Mouse (Mus musculus) right cerebral cortex, postnatal 14 days (tissue): ENCODE results near the gene Tial1.

Experiments used
- DNase-seq: peaks from one replicate; pipeline ENCODE4 v3.0.0; 2022

The Tial1 gene

DNA sequence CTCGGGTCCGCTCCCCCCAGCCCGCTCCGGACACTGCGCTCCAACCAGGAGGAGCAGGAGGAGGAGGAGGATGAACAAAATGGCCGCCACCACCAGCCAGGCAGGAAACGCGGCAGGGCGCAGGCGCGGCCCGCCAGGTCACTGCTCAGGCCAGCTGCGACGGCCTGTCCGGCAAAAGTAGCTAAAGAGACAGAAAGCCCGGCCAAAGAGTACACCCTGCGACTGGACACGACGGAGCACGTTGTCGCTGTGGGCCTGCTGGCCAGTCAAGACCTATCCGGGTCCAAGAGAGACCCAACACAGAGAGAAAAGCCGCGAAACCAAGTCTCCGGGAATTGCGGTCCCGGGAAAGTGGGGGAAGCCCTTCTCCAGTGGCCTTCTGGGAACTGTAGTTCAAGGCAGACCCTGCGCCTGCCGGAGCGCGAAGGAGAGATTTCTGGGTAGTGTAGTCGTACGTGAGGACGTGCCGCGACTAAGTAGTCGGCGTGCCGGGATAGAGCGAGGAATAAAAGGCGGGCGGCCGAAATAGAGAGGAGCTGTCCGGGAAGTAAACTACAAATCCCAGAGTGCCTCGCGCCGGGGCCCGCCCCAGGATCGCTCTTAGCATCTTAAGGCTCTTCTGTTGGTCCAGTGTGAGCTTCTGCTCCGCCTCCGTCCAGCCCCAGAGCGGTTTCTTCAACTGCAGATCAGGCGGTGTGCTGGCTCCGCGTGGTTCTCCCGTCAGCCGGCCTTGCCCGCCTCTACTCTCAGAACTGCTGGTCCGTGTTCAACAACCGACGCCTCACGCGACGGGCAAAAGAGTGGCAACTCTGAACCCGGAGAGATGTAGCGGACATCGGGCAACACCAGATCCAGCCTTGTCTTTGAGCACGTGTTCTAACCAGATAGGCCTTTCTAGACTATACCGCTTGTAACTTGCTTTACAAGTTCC, at the start of gene Tial1:
Gene Tial1, minus strand, starts transcription at position 433 of the 931 bp plus-strand sequence.
- DNase-seq = peak; percentile 98

DNA sequence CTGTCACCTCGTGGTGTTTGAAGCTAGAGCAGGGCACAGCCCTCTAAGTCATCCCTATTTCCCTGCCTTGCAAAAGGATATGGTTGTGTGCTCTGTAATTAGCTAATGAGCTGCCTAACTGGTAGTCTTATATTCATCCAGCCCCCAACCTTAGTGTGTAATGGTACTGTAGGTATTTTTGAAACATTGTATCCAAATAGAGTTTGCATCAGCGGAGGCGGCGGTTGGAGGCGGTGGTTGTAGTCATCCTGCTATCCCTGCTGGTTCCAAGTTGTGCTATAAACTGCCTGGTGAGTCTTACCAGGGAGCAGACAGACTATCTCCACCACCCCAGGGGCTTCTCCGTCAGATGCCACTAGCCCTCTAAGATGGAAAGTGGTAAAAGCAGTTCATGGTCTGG, 42.6 kb upstream of the Tial1 start:
- DNase-seq = peak; percentile 19

DNA sequence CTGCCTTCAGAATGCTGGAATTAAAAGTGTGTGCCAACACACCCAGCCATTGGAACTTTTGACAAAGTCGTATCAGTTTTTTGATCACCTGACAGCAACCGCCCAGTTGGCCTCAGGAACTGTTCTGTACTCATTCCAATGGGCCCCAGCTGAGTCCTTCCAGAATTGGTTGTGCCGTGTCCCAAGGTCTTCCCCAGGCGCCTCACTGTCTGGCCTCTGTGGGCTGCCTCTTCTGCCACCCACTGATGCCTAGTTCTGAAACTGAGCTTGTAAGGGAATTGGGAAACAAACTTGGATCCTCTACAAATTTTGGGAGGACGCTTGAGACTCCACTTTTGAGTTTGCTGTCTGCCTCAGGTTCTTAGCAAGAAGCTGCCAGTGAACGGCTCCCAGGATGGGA, 38.3 kb upstream of the Tial1 start:
- DNase-seq = no peak

DNA sequence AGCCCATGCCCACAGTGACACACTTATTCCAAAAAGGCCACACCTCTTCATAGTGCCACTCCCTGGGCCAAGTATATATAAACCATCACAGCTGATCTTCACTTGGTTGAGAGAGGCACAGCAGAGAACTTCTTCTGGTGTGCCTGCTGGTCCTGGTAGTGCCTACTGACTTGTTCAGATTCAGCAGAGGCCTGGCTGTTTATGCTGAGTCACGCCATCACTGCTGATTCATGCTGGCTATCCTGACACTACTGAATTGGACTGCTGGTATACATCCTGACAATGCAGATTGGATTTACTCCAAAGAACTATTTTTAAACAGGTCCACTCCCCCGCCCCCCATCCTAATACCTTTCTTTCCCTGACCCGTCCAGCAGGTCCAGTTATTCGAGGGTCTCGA, 33.0 kb upstream of the Tial1 start:
- DNase-seq = no peak

DNA sequence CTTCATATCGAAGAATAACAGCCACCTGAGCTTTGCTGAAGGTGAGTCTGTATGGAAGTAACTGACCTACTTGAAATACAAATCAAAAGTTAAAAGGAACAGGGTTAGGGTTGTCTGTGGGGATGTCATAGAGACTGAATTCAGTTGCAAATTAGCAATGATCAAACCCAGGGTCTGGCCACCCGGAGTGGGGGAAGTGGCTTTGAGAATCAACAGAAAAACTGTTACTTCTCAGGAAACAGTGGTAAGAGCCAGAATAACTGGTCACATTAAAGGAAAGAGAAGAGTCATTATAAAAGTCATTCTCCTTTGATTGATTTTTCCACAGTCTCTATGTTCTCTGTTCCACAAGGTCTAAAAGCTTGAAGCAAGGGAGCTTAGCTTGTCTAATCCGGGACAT, 27.5 kb upstream of the Tial1 start:
- DNase-seq = no peak

DNA sequence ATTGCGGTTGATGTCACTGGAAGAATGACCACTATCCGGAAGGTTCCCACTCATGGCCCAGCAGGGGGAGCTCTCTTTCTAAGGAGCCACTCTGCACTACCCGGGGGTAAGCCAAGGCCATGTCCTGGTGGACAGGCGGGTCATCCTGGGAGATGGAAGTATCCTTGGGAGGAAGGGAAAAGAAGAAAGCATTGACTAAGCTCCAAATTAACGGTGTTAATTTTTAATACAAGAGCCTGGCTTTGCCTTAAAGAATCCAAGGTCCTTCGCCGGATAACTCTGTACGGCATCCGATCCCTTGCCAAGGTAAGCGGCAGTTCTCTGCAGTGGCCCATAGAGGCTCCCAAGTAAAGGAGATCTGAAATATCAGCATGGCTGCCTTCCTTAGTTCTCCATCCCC, 12.8 kb upstream of the Tial1 start:
- peak; percentile 59 for DNase-seq

DNA sequence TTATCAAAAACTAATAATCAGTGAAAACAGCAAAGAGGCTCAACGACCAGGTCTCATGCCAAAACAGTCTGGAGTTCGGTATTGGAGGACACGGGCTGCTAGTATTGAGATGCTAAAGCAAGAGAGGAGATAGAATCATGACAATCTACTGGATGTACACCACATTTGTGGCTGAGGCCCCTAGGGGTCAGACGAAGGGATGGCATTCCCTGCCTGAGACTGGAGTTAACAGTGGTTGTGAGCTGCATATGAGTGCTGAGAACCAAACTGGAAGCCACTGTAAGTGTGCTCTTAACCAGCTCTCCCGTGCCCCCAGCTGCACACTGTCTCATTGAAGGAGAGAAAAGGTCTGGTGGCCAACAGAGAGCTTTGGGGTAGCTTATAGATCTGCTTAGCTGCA, 889 bp upstream of the Tial1 start:
- no peak for DNase-seq

DNA sequence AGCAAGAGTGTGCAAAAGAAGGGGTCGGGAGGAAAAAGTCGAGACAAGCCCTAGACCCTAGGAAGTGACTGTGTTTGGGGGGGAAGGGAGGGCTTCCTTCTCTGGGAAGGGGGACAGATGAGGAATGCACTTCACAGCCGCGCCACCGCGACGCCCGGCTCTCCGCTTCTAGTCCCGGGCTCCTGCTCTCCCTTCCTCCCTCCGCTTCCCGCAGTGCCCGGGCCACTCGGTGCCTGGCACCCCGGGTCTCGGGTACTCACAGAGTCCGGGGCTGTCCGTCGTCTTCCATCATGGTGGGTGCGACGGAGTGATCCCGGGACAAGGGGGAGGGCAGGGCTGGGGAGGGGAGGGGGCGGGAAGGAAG, 670 bp downstream of the Tial1 start:
- peak; percentile 35 for DNase-seq

DNA sequence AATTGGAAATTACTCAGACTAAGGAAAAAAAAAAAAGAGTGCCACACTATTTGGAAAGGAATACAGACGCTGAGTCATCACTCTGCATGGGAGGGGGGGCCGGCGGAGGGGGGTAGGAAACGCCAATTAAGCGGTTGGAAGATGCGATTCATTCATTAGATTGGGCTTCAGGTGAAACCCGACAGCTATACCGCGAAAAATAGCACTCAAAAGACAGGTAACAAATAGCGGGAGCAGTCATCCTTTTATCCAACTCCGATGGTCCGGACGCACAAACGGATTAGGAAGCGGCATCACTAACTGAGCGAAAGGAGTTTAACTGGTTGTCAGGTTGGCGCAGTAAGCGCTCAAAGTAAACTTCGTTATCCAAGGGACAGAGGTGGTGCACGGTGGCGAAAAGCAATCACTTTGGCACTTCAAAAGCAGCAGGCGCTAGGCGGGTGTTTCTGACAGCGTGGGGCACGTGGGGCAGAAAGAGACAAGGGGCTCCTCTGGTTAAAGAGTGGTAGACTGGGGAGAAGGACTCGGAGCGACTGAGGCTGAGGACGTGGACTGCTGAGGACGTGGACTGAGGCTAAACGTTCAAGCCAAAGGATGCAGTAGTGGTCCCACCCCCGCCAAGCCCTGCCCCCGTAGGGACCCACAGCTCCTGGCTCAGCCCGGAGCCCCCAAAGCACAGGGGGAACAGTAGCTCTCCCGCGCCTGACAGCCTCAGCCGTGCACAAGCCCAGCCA, 1.2 kb downstream of the Tial1 start:
- DNase-seq = peak; percentile 26

DNA sequence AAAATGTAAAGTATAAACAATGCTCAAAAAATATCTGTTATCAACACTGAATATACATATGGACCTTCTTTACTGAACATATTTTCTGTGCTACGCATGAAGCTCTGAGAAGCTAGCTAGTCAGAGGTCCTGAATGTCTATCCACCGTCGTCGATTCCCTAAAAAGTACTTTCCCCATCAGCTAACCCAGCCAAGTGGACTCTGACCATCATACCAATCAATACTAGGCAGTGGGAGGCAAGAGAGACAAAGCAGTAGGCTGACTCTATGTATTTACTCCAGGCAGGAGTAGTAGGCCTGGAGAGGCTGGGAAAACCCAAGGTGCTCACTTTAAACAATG, 1.8 kb downstream of the Tial1 start:
- DNase-seq = no peak

DNA sequence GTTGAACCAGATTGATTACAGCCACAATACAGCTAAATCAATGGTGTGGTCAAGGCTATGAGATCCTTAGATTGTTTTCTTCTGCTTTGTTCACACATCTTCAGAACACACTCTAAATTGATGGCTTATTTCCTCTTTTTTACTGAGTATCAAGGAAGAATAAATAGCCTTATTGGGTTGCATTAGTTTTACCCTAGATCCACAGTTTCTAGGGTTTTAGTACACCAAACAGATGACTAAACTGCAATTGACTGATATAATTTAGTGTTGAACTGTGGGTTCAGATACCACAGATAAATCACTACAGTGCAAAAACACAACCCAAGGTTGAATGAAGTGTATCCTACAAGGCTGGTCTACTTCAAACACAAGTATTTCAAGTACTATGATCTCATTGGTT, 3.5 kb downstream of the Tial1 start:
- DNase-seq = no peak

DNA sequence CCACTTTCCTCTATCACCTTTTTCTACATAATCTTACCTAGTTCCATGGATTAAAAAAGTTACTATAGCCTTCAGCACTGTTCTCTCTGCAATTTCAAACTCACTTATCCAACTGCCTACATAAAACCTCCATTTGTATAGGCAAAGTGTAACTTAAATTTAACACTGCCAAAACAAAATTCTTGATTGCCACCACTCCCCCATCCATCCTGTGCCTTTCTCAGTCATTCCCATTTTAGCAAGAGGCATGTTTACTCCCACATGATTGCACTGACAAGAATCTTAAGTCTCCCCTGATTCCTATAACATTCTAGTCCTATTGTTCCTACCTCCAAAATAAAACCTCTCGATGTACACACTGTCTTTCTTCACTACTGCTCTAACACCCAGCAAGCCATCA, 8.8 kb downstream of the Tial1 start:
- no peak for DNase-seq

DNA sequence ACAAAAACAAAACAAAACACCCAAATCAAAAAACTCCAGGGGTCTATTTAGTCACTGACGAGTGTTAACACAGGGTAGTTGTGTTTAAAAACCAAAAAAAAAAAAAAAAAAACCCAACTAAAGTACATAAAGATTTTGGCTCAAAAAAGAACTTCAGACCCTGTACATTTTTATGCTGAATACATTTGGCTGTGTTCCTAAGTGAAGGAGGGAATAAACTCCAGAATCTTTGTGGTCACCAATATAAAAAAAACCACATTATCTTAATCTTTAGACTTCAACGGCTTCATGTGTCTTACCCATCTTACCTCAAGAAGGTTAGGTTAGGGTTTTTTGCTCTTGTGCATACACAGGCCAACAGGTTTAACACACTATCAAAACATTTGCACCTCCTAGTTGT, 20.9 kb downstream of the Tial1 start:
- DNase-seq = no peak

DNA sequence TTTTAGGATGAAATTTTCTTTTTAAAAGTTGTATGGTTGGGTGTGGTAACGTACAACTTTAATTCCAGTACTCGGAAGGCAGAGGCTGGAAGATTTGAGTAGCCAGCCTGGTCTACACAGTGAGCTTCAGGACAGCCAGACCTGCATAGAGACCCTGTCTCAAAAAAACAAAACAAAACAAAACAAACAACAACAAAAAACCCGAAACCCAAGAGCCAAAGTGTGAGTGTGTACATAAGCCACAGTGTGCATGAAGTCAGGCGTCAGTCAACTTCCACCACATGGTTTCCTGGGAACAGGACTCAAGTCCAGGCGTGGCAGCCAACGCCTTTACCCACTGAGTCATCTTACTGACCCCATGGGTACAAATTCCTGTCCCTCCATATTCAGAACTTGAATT, 22.3 kb downstream of the Tial1 start:
- DNase-seq = no peak

DNA sequence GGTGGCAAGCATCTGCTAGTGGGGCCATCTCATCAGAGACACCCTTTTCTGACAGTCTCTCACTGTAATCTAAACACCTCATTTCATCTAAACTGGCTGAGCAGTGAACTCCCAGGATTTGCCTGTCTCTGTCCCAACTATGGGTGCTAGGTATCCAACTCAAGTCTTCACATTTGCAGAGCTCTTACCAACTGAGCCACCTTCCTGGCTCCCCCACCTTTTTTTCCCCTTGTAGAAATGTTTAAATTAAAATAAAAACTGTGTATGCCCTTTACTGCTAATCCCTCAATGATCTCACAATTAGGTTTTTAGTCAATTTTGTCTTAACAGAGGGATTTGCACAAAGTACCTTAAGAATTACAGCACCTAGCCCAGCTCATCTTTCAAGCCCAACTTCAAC, 23.4 kb downstream of the Tial1 start:
- no peak for DNase-seq

DNA sequence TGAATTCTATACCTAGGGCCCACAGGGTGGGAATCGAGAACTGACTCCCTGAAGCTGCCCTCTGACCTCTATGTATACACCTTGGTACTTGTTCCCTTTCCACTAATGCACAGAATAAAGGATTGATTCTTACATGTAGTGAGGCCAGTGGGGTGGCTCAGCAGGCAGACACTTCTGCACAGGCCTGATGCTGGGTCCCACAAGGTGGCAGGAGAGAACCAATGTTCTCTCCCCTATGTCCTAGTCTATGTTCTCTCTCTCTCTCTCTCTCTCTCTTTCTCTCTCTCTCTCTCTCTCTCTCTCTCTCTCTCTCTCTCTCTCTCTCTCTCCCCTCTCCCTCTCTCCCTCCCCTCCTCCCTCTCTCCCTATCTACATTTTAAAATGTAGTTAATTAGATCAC, 28.3 kb downstream of the Tial1 start:
- peak; percentile 50 for DNase-seq

DNA sequence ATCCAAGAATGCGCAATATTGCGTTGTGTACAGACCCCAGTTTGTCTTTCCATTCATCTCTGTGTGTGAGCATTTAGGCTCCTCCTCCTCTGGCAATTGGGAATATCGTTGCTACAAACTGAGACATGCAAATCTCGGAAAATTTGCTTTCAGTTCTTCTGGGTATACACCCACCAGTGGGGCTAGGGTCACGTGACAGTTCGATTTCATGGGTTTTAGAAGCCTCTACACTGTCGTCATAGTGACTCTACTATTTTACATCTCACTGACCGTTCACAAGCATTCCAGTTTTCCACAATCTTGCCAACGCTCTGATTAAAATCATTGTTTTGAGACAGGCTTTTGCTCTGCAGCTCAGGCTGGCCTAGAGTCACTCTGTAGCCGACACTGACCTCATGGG, 28.9 kb downstream of the Tial1 start:
- no peak for DNase-seq

DNA sequence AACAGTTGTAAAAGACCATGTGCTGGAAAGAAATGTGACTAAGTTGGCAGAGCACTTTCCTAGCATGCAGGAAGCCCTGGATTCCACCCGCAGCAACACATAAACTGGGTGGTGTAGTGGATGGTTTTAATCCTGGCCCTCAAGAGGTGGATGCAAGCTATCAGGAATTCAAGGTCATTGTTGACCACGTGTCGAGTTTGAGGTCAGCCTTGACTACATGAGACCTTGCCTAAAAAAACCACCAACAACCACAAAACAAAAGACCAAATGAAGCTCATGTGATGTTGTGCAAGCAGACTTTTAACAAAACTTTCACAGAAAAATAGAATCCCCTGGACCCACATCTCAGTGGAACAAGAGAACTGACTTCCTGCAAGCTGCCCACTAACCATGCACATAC, 39.0 kb downstream of the Tial1 start:
- no peak for DNase-seq

DNA sequence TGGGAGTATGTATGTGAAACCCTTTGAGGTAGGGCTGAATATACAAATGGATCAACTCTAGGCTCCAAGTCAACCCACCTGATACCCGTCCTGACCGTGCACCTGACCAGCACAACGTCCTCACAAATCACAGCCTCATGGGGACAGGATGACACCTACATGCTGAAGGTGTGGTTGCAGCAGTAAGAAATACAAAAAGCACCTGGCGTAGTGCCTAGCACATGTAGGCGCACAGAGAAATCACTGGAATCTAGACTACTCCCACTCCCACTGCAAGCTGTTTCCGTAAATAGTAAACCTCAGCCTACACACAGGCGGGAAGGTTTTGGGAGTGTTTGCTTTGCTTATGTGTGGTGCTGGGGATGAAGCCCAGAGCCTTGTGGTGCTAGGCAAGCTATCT, 39.8 kb downstream of the Tial1 start:
- DNase-seq = no peak

DNA sequence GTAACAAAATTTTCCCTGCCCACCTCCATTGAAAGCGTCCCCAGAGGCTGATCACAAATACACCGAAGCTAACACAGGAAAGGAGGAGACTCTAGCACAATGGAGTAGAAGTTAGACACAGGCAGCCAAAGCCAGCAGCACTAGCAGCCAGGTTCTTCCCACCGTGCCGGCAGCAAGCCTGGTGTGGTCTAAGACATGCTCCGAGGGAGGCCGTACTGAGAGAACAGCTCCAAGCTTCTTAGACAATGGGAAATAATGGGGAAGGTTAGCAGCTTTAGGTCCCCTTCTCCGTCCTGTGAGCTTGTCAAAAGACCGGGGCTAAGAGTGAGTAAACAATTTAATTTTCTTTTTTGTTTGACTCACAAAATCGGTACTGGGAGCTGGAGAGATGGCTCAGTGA, 41.8 kb downstream of the Tial1 start:
- DNase-seq = no peak

DNA sequence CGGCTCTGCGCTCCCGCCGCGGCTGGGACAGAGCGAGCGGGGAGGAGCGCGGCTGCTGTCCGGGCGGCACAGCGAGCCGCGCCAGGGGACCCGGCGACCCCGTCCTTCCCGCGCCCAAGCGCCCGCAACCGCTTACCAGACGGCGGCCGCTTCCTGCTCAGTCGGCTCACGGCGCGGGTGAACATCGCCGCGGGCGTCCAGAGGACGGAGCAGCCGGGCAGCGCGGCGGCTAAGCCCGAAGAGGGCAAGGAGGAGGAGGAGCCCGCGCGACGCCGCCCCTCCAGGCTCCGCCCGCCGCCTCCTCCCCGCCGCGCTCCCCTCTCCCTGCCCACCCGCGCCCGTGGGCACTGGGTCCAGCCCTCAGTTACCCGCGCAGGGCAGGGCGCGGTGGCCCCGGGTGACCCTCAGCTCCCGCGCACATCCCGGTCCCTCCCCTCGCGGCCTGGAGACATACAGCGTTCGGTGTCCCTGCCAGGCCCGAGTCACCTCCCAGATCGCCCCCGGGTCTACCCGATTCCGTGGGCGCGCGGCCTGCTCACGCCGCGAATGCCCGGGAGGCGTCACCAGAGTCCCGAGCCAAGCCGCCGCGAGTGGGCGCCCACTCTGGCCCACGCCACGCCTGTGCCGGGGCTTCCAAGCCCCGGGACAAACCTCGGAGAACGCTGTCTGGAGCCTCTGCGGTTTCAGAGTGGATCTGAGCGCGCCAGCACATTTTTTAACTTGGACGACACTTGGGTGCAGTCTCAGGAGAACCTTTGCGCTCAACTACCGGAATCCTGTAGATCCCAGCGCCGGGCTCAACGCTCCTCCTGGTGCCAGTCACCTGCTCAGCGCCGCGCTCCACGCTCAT, 43.4 kb downstream of the Tial1 start, which contains the start of gene Rgs10:
Gene Rgs10, minus strand, starts transcription at position 829 of the 850 bp plus-strand sequence.
- DNase-seq = peak; percentile 61

DNA sequence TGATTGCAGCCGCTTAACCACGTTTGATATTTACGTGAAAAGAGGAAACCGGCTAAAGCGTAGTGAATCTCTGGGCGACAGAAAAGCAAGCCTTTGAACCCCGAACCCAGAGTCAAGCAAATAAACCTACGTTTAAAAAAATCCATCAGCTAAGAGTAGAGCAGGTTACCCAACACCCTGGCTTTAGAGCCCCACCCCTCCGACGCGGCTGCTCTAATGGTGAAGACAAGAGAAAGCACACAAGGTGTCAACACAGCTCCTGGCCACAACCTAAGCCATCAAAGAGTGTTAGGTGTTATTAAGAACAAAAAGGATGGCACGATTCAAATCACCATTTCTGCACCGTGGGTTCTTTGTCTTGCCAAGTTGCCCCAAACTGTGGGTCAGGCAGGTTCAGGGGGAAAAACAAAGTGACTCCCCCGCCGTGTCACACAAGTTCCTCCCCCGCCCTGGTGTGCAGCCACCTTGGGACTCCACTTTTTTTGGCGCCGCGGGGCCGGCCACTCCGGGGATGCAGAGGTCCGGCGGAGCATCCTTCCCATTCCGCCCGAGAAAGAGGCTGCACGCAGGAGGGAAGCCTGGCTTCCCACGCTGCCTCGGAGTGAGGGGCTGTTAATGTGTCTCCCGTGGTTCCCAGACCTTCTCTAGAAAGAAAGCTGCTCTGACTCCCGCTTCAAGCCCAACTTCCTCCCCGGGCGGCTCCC, 44.1 kb downstream of the Tial1 start:
- peak; percentile 17 for DNase-seq

DNA sequence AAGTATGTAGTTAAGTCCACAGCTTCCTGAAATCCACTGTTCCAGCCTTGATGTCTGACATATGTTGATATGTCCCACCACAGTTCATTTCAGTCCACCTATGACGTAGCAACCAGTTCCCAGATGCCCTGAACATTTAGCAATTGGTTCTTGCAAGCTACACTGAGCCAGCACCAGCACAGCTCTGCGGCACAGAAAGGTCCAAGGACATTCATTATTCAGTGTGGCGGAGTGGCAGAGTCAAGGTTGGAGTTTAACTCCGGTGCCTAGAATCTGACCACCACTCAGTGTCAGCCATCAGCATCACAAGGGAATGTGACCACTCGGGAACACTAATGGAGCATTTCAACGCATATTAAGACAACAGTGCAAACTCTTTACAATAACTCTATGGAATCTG, 44.9 kb downstream of the Tial1 start:
- no peak for DNase-seq
